Mouse (Mus musculus) intestine, embryonic 16.5 days (tissue): ENCODE measurements around the gene Slc1a2. TPM values are rescaled to one million over a fixed set of nuclear protein-coding genes. Genes with fewer than 3 reads are reported as not detected.

Experiments
- ATAC-seq: fragments of 200-750 bp; cut with Nextera tagmentation; 2 replicates; pipeline ENCODE4 v1.8.0; 2017; ENCODE audit warnings: moderate TSS enrichment, moderate library complexity
- H3K27ac ChIP-seq: fragments of 300-500 bp; sonication (generic); 2 replicates; pipeline ENCODE4 v1.5.1; 2014; ENCODE audit warnings: mild to moderate bottlenecking, low read length
- H3K27me3 ChIP-seq: fragments of 300-500 bp; sonication (generic); replicated peaks from 2 replicates; pipeline ENCODE4 v1.6.1; 2014; ENCODE audit warnings: low read length, control low read depth, mixed read lengths; ENCODE audit not compliant: control insufficient read depth, insufficient read depth
- H3K36me3 ChIP-seq: fragments of 300-500 bp; sonication (generic); 2 replicates; pipeline ENCODE4 v1.6.1; 2014; ENCODE audit warnings: low read length, control low read depth; ENCODE audit not compliant: control insufficient read depth, insufficient read depth
- H3K4me1 ChIP-seq: fragments of 300-500 bp; sonication (generic); 2 replicates; pipeline ENCODE4 v1.6.1; 2014; ENCODE audit warnings: low read length, control low read depth, mixed read lengths; ENCODE audit not compliant: control insufficient read depth, insufficient read depth
- H3K4me2 ChIP-seq: fragments of 300-500 bp; sonication (generic); 2 replicates; pipeline ENCODE4 v1.6.1; 2014; ENCODE audit warnings: low read depth, low read length, control low read depth
- H3K4me3 ChIP-seq: fragments of 300-500 bp; sonication (generic); 2 replicates; pipeline ENCODE4 v1.5.1; 2014; ENCODE audit warnings: mild to moderate bottlenecking, low read length
- H3K9ac ChIP-seq: fragments of 300-500 bp; sonication (generic); 2 replicates; pipeline ENCODE4 v1.6.1; 2014; ENCODE audit warnings: low read depth, low read length
- H3K9me3 ChIP-seq: fragments of 300-500 bp; sonication (generic); 2 replicates; pipeline ENCODE4 v1.6.1; 2016; ENCODE audit warnings: low read length, control low read depth; ENCODE audit not compliant: control insufficient read depth
- WGBS: fragments of 180-500 bp; shearing (Covaris S2); extraction: QIAGEN DNeasy Blood & Tissue Kit; methylation state at CpG from one replicate; pipeline ENCODE4 v1.1.7; 2014; 5-methylcytosine and 5-hydroxymethylcytosine counted together
- polyA plus RNA-seq: library from polyadenylated mRNA; unstranded; fragments of >200 nt; fragmentation: Nextera tagmentation; extraction: Ambion mirVana; gene quantifications from 2 replicates; pipeline ENCODE4 v1.2.1, GENCODE M21; 2015

Slc1a2 gene
- polyA plus RNA-seq, 1 experiment from 2014 or later = 0.13 TPM

GRCm38 (mm10) chr2:102635523-102636060 is 22.9 kb upstream of the Slc1a2 start:
- Histone ChIP-seq H3K4me1 (no peaks in the 10 kb centered on the region), H3K27me3 (no peaks in the 10 kb centered on the region), H3K27ac (no peak overlapping the region), H3K9me3 (no peaks in the 10 kb centered on the region), H3K36me3 (no peaks in the 10 kb centered on the region), H3K4me2 (no peak overlapping the region), H3K9ac (no peak overlapping the region), H3K4me3 (no peak overlapping the region)
- 79% methylated on average over 3 of the region's 3 CpGs for WGBS
- no peak for ATAC-seq

DNA sequence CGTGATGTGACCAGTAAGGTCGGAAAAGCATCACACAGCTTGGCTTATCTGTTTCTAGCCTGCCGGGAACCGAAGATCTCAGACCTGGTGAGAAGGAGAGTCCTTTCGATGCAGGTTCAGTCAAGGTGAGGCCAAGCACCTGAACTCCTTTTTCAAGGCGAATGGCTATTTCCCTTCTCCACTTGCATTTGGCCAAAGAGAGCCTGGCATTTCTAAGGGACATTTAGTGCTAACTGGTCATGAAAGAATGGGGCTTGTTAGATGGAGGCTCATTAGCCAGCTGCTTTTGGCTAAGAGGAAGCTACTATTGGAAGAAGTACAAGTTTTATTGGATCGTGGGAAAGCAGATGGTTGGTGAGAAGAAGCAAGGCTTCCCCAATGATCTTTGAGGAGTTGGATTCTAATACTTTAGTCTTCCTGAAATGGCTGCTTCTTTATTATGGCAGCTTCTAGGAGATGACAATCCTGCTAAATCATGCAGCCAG is 22.3 kb upstream of the Slc1a2 start:
- H3K9ac ChIP-seq = no peak overlapping the region
- H3K36me3 ChIP-seq = no peaks in the 10 kb centered on the region
- 91% methylated on average over 7 of the region's 7 CpGs for WGBS
- no peaks in the 10 kb centered on the region for H3K4me1 ChIP-seq
- H3K4me3 ChIP-seq = no peak overlapping the region
- H3K9me3 ChIP-seq = no peaks in the 10 kb centered on the region
- H3K27me3 ChIP-seq = no peaks in the 10 kb centered on the region
- no peak for ATAC-seq
- no peak overlapping the region for H3K4me2 ChIP-seq
- no peak overlapping the region for H3K27ac ChIP-seq

DNA sequence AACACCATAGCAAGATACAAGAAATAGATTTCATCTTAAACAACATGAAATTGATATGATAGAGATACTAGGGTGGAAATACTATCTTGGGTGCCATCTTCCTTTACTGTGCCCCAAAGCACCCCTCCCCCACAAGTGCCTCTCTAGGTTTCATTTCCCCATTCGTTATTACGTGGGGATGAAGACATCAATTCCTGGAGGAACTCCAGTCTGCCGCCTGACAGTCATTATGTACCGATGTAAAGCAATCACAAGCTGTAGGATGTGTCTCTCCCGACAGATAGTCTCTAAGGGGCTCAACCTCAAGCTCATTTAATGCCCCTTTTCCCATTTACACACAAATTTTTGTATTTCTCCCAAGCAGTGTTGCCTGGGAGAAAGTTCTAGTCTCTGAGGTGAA is 20.3 kb upstream of the Slc1a2 start:
- Histone ChIP-seq H3K36me3 (no peaks in the 10 kb centered on the region), H3K9ac (no peak overlapping the region), H3K4me1 (no peaks in the 10 kb centered on the region), H3K27me3 (no peaks in the 10 kb centered on the region), H3K9me3 (no peaks in the 10 kb centered on the region), H3K4me2 (no peak overlapping the region), H3K27ac (no peak overlapping the region), H3K4me3 (no peak overlapping the region)
- 68% methylated on average over 5 of the region's 5 CpGs for WGBS
- ATAC-seq = no peak

DNA sequence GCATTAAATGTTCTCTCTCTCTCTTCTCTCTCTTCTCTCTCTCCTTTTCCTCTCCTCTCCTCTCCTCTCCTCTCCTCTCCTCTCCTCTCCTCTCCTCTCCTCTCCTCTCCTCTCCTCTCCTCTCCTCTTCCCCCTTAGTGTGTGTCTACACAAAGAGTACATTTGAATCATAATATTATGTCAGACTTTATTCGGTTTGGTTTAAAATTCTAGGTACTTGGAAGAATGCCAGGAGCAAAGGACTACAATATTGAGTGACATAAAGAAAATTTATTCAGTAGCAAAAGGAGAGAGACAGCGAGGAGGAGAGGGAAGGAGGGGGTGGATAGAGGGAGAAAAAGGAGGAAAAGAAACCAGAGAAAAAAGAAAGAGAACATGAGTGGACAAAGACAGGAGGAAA is 19.8 kb upstream of the Slc1a2 start:
- Histone ChIP-seq H3K4me2 (no peak overlapping the region), H3K9ac (no peak overlapping the region), H3K4me1 (no peaks in the 10 kb centered on the region), H3K36me3 (no peaks in the 10 kb centered on the region), H3K9me3 (no peaks in the 10 kb centered on the region), H3K27me3 (no peaks in the 10 kb centered on the region), H3K4me3 (no peak overlapping the region), H3K27ac (no peak overlapping the region)
- no peak for ATAC-seq
- 40% methylated on average over 2 of the region's 2 CpGs for WGBS

GRCm38 (mm10) chr2:102648845-102649500 is 9.5 kb upstream of the Slc1a2 start:
- H3K36me3 ChIP-seq = no peaks in the 10 kb centered on the region
- WGBS = 80% methylated on average over 10 of the region's 10 CpGs
- no peaks in the 10 kb centered on the region for H3K4me1 ChIP-seq
- H3K27ac ChIP-seq = no peak overlapping the region
- no peak for ATAC-seq
- no peak overlapping the region for H3K9ac ChIP-seq
- H3K9me3 ChIP-seq = no peaks in the 10 kb centered on the region
- no peak overlapping the region for H3K4me2 ChIP-seq
- no peak overlapping the region for H3K4me3 ChIP-seq
- H3K27me3 ChIP-seq = no peaks in the 10 kb centered on the region

- H3K4me3 ChIP-seq = no peak overlapping the region
- H3K4me1 ChIP-seq = no peaks in the 10 kb centered on the region
- H3K9ac ChIP-seq = no peak overlapping the region
- no peaks in the 10 kb centered on the region for H3K9me3 ChIP-seq
- ATAC-seq = no peak
- H3K27me3 ChIP-seq = no peaks in the 10 kb centered on the region
- no peaks in the 10 kb centered on the region for H3K36me3 ChIP-seq
- no peak overlapping the region for H3K27ac ChIP-seq
- no peak overlapping the region for H3K4me2 ChIP-seq
- 84% methylated on average over 4 of the region's 4 CpGs for WGBS
Observed at GRCm38 (mm10) chr2:102650322-102650721, 8.1 kb upstream of the Slc1a2 start.

DNA sequence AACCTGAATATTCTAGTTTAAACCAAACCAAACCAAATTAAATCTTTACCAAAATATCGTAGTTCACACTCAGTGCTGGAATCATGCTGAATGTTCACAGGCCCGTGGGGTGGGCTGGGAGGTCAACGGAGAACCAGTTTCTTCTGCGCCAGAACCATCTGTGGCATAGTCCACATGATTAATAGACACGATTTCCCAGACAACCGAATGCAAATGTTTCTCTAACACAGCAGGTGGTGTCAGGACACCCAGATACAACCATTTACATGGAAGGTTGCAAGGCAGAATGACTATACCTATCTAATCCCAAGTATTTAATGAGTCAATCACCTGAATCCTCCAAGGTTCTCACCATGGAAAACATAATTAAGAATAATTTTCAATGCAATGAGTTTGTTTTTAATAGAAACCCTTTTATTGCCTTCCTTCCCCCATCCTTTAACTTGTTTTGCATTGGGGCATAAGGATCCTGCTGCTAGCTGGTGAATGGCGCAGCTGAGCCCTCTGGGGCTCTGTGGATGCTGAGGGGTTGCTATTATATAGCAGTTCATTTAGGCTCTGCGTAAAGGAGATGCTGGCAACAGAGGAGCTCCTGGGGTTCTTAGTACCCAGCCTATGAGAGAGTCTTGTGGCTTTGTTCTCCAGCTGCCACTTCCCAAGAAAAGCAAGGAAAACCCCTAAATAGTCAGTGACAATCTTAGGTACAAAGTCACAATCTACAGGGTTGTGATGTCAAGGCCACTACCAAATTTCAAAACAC is 2.3 kb upstream of the Slc1a2 start:
- H3K9me3 ChIP-seq = no peaks in the 10 kb centered on the region
- H3K36me3 ChIP-seq = no peaks in the 10 kb centered on the region
- peaks cover 20% of the 10 kb centered on the region for H3K27me3 ChIP-seq
- peaks cover 6% of the 10 kb centered on the region; the same call in 1 of the 2 replicates for H3K4me1 ChIP-seq
- no peak overlapping the region for H3K4me3 ChIP-seq
- ATAC-seq = no peak
- H3K9ac ChIP-seq = no peak overlapping the region
- WGBS = 60% methylated on average over 8 of the region's 8 CpGs
- no peak overlapping the region for H3K4me2 ChIP-seq
- no peak overlapping the region for H3K27ac ChIP-seq

DNA sequence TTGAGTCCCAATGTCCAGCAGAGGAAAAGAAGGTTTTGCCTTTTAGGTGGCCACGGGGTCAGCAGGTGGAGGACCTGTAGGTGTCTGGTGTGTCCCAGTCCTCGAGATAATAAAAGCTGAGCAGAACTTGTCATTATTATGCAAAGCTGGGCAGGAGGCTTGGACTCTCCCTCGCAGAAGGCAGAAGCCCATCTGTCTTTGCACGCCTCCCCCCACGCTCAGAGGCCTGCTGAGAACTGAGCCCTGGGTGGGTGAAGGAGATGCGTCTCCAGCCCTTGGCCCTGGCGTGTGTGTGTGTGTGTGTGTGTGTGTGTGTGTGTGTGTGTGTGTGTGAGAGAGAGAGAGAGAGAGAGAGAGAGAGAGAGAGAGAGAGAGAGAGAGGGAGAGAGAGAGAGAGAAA is 733 bp upstream of the Slc1a2 start:
- ATAC-seq = no peak
- no peak overlapping the region for H3K27ac ChIP-seq
- peaks cover 6% of the 10 kb centered on the region; the same call in 1 of the 2 replicates for H3K4me1 ChIP-seq
- H3K4me2 ChIP-seq = no peak overlapping the region
- H3K4me3 ChIP-seq = no peak overlapping the region
- peaks cover 20% of the 10 kb centered on the region for H3K27me3 ChIP-seq
- no peak overlapping the region for H3K9ac ChIP-seq
- H3K9me3 ChIP-seq = no peaks in the 10 kb centered on the region
- 29% methylated on average over 7 of the region's 7 CpGs for WGBS
- no peaks in the 10 kb centered on the region for H3K36me3 ChIP-seq

DNA sequence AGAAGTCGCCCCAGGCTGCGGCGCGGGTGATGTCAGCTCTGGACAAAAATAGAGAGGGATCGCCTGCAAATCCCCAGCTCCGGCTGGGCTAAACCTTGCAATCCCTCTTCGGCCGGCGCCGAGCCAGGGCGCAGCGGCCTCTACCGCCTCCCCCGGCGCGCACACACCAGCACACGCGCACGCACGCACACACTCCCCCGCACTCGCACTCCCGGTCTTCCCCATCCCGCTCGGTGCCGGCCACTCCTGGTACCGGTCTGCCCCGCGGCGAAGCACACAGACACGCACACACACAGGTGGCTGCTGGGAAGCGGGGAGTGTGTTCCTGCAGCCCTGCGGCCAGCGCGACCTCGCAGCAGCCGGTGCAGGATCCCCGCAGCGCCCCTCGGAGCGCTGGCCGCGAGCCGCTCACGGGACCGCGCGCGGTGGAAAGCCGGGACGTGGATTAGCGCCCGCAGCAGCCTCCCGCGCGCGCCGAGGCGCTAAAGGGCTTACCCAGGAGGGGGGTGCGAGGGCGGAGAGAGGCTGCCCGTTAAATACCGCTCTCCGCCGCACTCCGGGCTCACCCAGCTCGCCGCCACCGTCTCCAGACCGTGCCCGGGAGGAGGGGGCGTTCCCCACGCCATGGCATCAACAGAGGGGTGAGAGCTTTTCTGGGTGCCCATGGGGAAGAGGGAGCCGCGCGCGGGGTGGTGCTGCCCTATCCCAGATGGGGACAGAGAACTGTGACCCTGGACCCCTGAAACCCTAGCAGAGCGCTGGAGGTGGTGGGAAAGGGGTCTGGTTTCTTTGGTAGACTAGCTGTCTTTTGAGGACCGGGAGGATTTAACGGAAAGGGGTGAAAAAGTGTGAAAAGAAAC is 432 bp downstream of the Slc1a2 start:
- Histone ChIP-seq H3K4me2 (peak overlapping the region; percentile 98), H3K9me3 (no peaks in the 10 kb centered on the region), H3K4me1 (peaks cover 9% of the 10 kb centered on the region; the same call in 1 of the 2 replicates), H3K27me3 (peaks cover 20% of the 10 kb centered on the region), H3K4me3 (peak overlapping the region; percentile 64), H3K27ac (no peak overlapping the region), H3K9ac (peak overlapping the region; percentile 57), H3K36me3 (no peaks in the 10 kb centered on the region)
- ATAC-seq = peak; percentile 83
- under 1% methylated on average over 76 of the region's 80 CpGs for WGBS
